21 mouse cellular contexts compared by ENCODE assay signal in the genomic region with DNA sequence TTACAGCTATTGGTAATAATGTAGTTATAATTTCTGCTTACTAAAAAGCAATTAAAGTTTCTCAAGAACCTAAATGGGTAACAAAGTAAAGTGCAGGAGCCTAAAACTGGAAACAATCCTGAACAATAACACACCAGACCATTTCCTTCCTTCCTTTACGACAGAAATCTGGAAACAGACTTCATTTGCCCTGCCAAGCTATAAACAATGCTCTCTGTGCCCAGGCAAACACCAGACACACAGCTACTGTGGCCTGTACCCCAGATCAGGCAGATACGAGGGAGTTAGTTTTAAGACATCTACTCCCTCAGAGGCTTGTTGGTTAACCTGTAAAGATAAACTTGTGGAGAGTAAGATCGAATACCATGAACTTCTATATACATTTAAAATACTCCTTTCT. TPM values are rescaled to one million over a fixed set of nuclear protein-coding genes. Genes with fewer than 3 reads are reported as not detected.
DNase-seq lines count a peak whose midpoint lies in the region; ATAC-seq and TF ChIP-seq lines count a peak whose summit lies in the region.
"Had no signal": no experiment of that assay in that cellular context is flagged by ENCODE, and none has a peak within 500 bp of the region (broad histone marks: within the 10 kb centered on the region; RNA-seq: fewer than 3 reads in every experiment).

No protein-coding gene starts in this region.

- TF ChIP-seq POLR2A in kidney, adult 2 months (IDR thresholded peaks at IDR 0.05; ENCODE audit: low read depth, low read length), result no peak

- no peak overlapping the region for H3K4me3 ChIP-seq in kidney, adult 2 months (ENCODE audit: insufficient read depth, low read depth, low read length)
- no peak overlapping the region for H3K4me3 ChIP-seq in heart, embryonic 15.5 days
- H3K4me3 ChIP-seq in lung, postnatal 0 days (ENCODE audit: low read depth, low read length), result no peak overlapping the region
- H3K4me3 ChIP-seq in neural tube, embryonic 15.5 days (replicated peaks), result no peak overlapping the region
- H3K4me3 ChIP-seq: forebrain, embryonic 13.5 days; intestine, embryonic 15.5 days; limb, embryonic 15.5 days; liver, embryonic 15.5 days; midbrain, embryonic 13.5 days; neural tube, embryonic 13.5 days had no signal

- peak; percentile 91 for DNase-seq in heart, adult 11 months
- DNase-seq in heart, postnatal 4 days, result no peak
- peak; percentile 46 for DNase-seq in kidney, adult 2 months
- DNase-seq in kidney, adult 18-20 months, result no peak
- peak; percentile 61 for DNase-seq in lung, postnatal 0 days (ENCODE audit: low spot score)
- no peak for DNase-seq in neural tube, embryonic 10.5 days (ENCODE audit: extremely low spot score, low spot score)
- DNase-seq: adrenal gland, postnatal 10 days; cerebellum, adult 9-11 months; gastrocnemius, postnatal 10 days; thymus, adult 18-20 months had no signal

- WGBS in kidney, adult 2 months, result 55% methylated on average over 3 of the region's 3 CpGs
- 60% methylated on average over 3 of the region's 3 CpGs for WGBS in heart, embryonic 15.5 days
- WGBS in lung, postnatal 0 days, result 47% methylated on average over 3 of the region's 3 CpGs
- 77% methylated on average over 3 of the region's 3 CpGs for WGBS in neural tube, embryonic 15.5 days

- TF ChIP-seq CTCF in kidney, adult 2 months (conservative IDR thresholded peaks at IDR 0.05; ENCODE audit: insufficient read depth, insufficient read length, low read depth, low read length), result no peak
- TF ChIP-seq CTCF in lung, postnatal 0 days (IDR thresholded peaks at IDR 0.05), result no peak

- H3K9ac ChIP-seq in heart, embryonic 15.5 days, result no peak overlapping the region
- H3K9ac ChIP-seq in lung, postnatal 0 days (replicated peaks; ENCODE audit: low read depth), result no peak overlapping the region
- no peak overlapping the region for H3K9ac ChIP-seq in neural tube, embryonic 15.5 days (replicated peaks)
- H3K9ac ChIP-seq: forebrain, embryonic 13.5 days; hindbrain, embryonic 14.5 days; intestine, embryonic 15.5 days; limb, embryonic 15.5 days; liver, embryonic 15.5 days; midbrain, embryonic 13.5 days; neural tube, embryonic 13.5 days had no signal

- H3K27ac ChIP-seq in kidney, adult 2 months (ENCODE audit: insufficient read depth, low read depth, low read length), result no peak overlapping the region
- 0 out of 2 replicates have a peak overlapping the region, but pooled peaks have one; percentile 2 for H3K27ac ChIP-seq in heart, embryonic 15.5 days
- H3K27ac ChIP-seq in lung, postnatal 0 days (ENCODE audit: low read length), result no peak overlapping the region
- H3K27ac ChIP-seq in neural tube, embryonic 15.5 days (replicated peaks), result no peak overlapping the region
- H3K27ac ChIP-seq: forebrain, embryonic 13.5 days; hindbrain, embryonic 14.5 days; intestine, embryonic 15.5 days; limb, embryonic 15.5 days; liver, embryonic 15.5 days; midbrain, embryonic 13.5 days; neural tube, embryonic 13.5 days had no signal

- no peak for ATAC-seq in heart, embryonic 15.5 days (replicated peaks; ENCODE audit: insufficient number of reproducible peaks, insufficient read depth, low FRiP score, low read depth)
- ATAC-seq in lung, postnatal 0 days, result peak; percentile 49
- no peak for ATAC-seq in neural tube, embryonic 15.5 days (ENCODE audit: low FRiP score)
- ATAC-seq: CD4-positive, CD25-positive, alpha-beta regulatory T cell, adult 4 months; forebrain, embryonic 13.5 days; intestine, embryonic 15.5 days; midbrain, embryonic 13.5 days; Patski had no signal

- no peaks in the 10 kb centered on the region for H3K4me1 ChIP-seq in kidney, adult 2 months (ENCODE audit: control insufficient read depth, insufficient read depth, low read length)
- peaks cover 15% of the 10 kb centered on the region for H3K4me1 ChIP-seq in heart, embryonic 15.5 days (replicated peaks)
- H3K4me1 ChIP-seq in lung, postnatal 0 days (ENCODE audit: insufficient read depth, low read depth, low read length), result no peaks in the 10 kb centered on the region
- no peaks in the 10 kb centered on the region for H3K4me1 ChIP-seq in neural tube, embryonic 15.5 days
- H3K4me1 ChIP-seq: forebrain, embryonic 13.5 days; midbrain, embryonic 13.5 days; neural tube, embryonic 13.5 days had no signal

- H3K9me3 ChIP-seq in heart, embryonic 15.5 days (replicated peaks), result no peaks in the 10 kb centered on the region
- no peaks in the 10 kb centered on the region for H3K9me3 ChIP-seq in lung, postnatal 0 days (ENCODE audit: low read length)
- H3K9me3 ChIP-seq in neural tube, embryonic 15.5 days (replicated peaks), result no peaks in the 10 kb centered on the region
- H3K9me3 ChIP-seq: forebrain, embryonic 13.5 days; intestine, embryonic 15.5 days; limb, embryonic 15.5 days; liver, embryonic 15.5 days; midbrain, embryonic 13.5 days; neural tube, embryonic 13.5 days had no signal

- peak; percentile 88 for TF ChIP-seq EP300 in lung, postnatal 0 days (IDR thresholded peaks at IDR 0.05)

- H3K27me3 ChIP-seq in kidney, adult 2 months (replicated peaks; ENCODE audit: control insufficient read depth, insufficient read depth, low read length), result no peaks in the 10 kb centered on the region
- no peaks in the 10 kb centered on the region for H3K27me3 ChIP-seq in heart, embryonic 15.5 days
- no peaks in the 10 kb centered on the region for H3K27me3 ChIP-seq in lung, postnatal 0 days (replicated peaks; ENCODE audit: insufficient read depth, low read length)
- H3K27me3 ChIP-seq in neural tube, embryonic 15.5 days (replicated peaks), result no peaks in the 10 kb centered on the region
- H3K27me3 ChIP-seq: forebrain, embryonic 13.5 days; intestine, embryonic 15.5 days; limb, embryonic 15.5 days; liver, embryonic 15.5 days; midbrain, embryonic 13.5 days; neural tube, embryonic 13.5 days; Patski had no signal

- H3K36me3 ChIP-seq in kidney, adult 2 months (ENCODE audit: control insufficient read depth, insufficient read depth, low read length), result no peaks in the 10 kb centered on the region
- H3K36me3 ChIP-seq in heart, embryonic 15.5 days, result peaks cover 10% of the 10 kb centered on the region; the same call in 1 of the 2 replicates
- no peaks in the 10 kb centered on the region for H3K36me3 ChIP-seq in lung, postnatal 0 days (ENCODE audit: insufficient read depth, low read length)
- peaks cover 33% of the 10 kb centered on the region for H3K36me3 ChIP-seq in neural tube, embryonic 15.5 days
- H3K36me3 ChIP-seq: intestine, embryonic 15.5 days; limb, embryonic 15.5 days; liver, embryonic 15.5 days had no signal

- H3K4me2 ChIP-seq in heart, embryonic 15.5 days, result no peak overlapping the region
- H3K4me2 ChIP-seq in lung, postnatal 0 days (replicated peaks; ENCODE audit: low read depth, low read length), result no peak overlapping the region
- no peak overlapping the region for H3K4me2 ChIP-seq in neural tube, embryonic 15.5 days
- H3K4me2 ChIP-seq: forebrain, embryonic 13.5 days; hindbrain, embryonic 14.5 days; intestine, embryonic 15.5 days; limb, embryonic 15.5 days; liver, embryonic 15.5 days; midbrain, embryonic 13.5 days; neural tube, embryonic 13.5 days had no signal

RNA-seq across cellular contexts. Expression of a gene that starts 38.7 kb away (rescaled TPM):
- 10 to 100 TPM; 27.2 to 30.4 TPM for total RNA-seq in heart, postnatal 4 days (2021)
- polyA plus RNA-seq in kidney, adult 2 months (2012; rRNA removed), result 10.7 and 11.3 TPM in 2 replicates
- 18.6 and 19.4 TPM in 2 replicates for polyA plus RNA-seq in heart, embryonic 15.5 days (2015; fragmentation: Nextera tagmentation; extraction: Ambion mirVana)
- 13.0 and 16.7 TPM in 2 replicates for polyA plus RNA-seq in lung, postnatal 0 days (2015; fragmentation: Nextera tagmentation; extraction: Ambion mirVana)
- 49.4 and 56.5 TPM in 2 replicates for polyA plus RNA-seq in neural tube, embryonic 15.5 days (2015; fragmentation: Nextera tagmentation; extraction: Ambion mirVana)

RNA-seq across cellular contexts. Expression of a gene that starts 38.8 kb away (rescaled TPM):
- total RNA-seq in heart, postnatal 4 days (2021), result 1 to 10 TPM; 1.7 to 1.8 TPM
- 1.1 and 1.3 TPM in 2 replicates for polyA plus RNA-seq in kidney, adult 2 months (2012; rRNA removed)
- polyA plus RNA-seq in heart, embryonic 15.5 days (2015; fragmentation: Nextera tagmentation; extraction: Ambion mirVana), result 2.2 and 2.5 TPM in 2 replicates
- 4.7 and 5.5 TPM in 2 replicates for polyA plus RNA-seq in lung, postnatal 0 days (2015; fragmentation: Nextera tagmentation; extraction: Ambion mirVana)
- 28.6 and 34.5 TPM in 2 replicates for polyA plus RNA-seq in neural tube, embryonic 15.5 days (2015; fragmentation: Nextera tagmentation; extraction: Ambion mirVana)

Comparison
In these comparisons a context has a peak if more than half of its experiments do, and no peak if none do; other contexts are left out.
1. DNase-seq: peak in heart, adult 11 months (single experiment), kidney, adult 2 months (single experiment) and lung, postnatal 0 days (single experiment); none in heart, postnatal 4 days (single experiment), kidney, adult 18-20 months (single experiment) and neural tube, embryonic 10.5 days (single experiment).